Mouse (Mus musculus): ENCODE data around the gene Vmn1r184.
"Not testable (repeated sequence)": the region's sequence is repeated elsewhere in the genome, so short reads cannot be mapped to it uniquely, and the experiment has no call there.

The Vmn1r184 gene

GRCm38 (mm10) chr7:26260034-26260433 lies at the start of gene Vmn1r184:
TSS of gene Vmn1r184 (plus strand) at chr7:26260334.
- not testable (repeated sequence) for DNase-seq

DNA sequence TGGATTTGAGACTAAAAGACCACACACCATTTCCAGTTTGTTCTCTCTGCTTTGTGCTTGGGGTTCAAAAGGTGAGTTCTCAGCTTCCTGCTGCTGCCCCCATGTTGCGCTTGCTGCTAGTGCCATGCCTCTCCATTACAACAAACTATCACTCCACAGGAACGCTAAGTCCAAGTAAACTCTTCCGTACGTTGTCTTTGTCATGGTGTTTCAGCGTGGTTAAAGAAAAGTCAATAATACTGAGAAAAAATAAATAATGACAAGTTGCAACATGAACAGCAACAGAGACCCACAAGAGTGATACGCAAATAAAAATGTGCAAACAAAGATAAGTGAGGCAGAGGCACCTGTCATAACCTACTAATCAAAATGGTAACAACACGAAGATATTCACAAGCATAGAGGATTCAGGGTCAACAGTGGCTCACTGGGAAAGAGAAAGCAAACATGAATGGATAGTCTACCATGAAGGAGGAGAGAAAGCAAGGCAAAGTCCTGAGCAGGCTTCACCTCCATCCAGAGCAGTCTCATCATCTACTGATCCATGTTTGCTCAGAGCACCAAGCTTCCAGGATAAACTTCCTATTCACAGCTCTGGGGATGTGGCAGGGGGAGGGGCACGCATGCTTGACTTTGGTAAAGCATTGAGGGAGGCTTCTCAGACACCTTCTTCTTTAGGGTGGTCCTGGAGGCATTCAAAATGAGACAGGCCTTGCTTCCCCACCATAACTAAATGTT lies 43.5 kb downstream of the Vmn1r184 start:
- not testable (repeated sequence) for DNase-seq

DNA sequence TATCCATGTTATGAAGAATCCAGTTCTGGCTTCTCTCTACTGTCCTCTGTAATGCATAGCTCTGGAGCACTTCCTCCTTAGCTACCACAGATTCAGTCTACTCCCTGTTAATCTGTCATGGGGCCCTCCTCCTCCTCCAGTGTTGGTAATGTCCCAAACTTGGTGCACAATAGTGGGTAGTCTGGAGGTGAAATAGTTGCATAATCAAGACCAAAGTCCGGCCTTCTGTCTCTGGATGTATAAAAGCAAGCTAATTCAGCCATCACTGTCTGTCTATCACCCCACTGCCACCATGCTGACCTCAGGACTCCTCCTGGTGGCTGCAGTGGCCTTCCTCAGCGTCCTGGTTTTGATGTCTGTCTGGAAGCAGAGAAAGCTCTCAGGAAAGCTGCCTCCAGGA lies 46.8 kb downstream of the Vmn1r184 start, which contains the start of gene Cyp2a4:
Gene Cyp2a4 (plus strand): TSS at position 244 of the 400 bp plus-strand sequence.
- DNase-seq, result not testable (repeated sequence)

- DNase-seq, result not testable (repeated sequence)
Observed at GRCm38 (mm10) chr7:26311786-26312185, 51.7 kb downstream of the Vmn1r184 start.

- DNase-seq, result not testable (repeated sequence)
Observed at GRCm38 (mm10) chr7:26315194-26315593, 55.1 kb downstream of the Vmn1r184 start.

DNA sequence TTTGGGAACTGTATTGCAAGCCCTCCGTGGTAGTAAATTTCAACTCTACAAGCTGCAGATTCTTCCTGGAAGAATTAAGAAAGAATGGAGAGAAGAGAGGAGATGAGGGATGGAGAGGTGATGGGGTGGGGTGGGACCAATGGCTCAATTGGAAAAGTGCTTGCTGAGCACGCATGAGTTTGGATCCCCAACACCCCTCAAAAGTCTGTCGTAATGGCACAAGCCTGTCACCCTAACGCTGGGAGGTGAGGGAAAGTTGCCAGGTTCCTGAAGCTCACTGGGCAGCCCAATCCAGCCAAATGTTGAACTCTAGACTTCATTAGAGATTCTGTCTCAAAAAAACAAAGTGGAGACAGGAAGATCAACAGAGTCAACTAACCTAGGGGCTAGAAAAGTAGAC lies 55.7 kb downstream of the Vmn1r184 start:
- DNase-seq, result not testable (repeated sequence)
